Mouse (Mus musculus) liver, embryonic 14.5 days (tissue): ENCODE data around the gene Cfdp1.

Source experiments
- CTCF ChIP-seq: IDR thresholded peaks from 2 replicates; pipeline ENCODE4 v1.5.1; 2016; ENCODE audit warnings: antibody characterized with exemption, low read depth, control low read depth
- EP300 ChIP-seq: IDR thresholded peaks from 2 replicates; pipeline ENCODE4 v1.6.1; 2016; ENCODE audit warnings: antibody characterized with exemption, low read depth

DNA sequence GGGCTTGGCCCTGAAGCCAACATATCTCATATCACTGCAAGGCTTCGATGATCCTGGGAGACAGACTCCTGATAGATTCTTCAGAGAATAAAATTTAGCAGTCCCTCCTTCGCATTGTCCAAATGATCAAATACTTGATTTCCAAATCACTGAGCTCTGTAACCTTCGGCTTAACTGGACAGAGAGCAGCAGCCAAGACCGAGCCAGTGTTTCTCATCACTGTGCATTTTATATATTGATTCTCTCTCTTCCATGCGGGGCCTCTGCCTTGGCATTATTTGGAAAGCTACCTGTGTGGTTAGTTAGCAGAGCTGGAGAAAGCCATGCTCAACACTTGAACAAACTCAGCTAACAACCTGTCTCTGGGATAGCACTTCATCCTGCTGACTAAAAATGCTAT, 80.6 kb downstream of the Cfdp1 start:
- TF ChIP-seq CTCF (no peak), EP300 (no peak)
